Mouse (Mus musculus) retina, embryonic 14.5 days (tissue): ENCODE measurements around the gene Npy.
A peak's percentile ranks its signal among the peaks of the same experiment; 100 is the strongest.

ENCODE experiments used
- DNase-seq: peaks from one replicate; pipeline ENCODE4 v3.0.0-alpha.2; 2015; ENCODE audit warnings: low spot score

The Npy gene

DNA sequence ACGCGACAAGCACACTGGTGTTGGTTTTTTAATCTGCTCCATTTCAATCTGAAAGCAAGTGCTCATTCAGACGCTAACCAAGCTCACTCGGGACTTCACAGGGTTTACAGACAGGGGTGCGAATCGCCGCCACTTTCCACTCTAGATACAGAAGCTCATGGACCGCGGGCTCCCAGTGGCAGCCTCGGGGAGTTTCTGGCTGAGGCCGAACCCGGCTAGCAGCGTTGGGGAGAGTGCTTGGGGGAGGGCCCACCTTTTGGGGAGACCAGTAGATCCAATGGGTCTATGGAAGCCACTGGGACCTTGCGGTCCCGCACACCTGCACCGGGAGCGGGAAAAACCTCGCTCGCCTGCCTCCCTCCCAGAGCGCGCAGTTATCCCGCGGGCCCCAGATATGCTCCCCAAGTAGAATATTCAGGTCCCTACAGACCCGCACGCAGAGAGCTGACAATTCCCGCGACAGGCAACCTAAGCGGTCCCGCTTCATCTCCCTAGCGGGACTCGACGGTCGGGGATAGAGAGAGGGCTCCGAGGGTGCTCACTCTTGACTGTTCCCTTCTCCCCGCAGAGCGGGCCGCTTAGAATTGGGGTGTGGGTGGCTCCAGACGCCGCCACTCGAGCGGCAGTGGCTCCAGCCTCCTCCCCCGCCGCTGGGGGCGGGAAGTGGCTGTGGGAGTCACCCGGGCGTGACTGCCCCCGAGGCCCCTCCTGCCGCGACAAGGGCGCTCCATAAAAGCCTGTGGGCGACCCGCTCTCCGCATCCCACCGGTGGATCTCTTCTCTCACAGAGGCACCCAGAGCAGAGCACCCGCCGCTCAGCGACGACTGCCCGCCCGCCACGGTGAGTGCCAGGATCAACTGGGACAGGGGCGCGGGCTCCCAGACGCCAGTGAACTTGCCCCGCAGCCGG lies at the start of gene Npy:
Npy (plus strand) TSS at position 750 of the 910 bp plus-strand sequence.
- DNase-seq, result peak; percentile 44

DNA sequence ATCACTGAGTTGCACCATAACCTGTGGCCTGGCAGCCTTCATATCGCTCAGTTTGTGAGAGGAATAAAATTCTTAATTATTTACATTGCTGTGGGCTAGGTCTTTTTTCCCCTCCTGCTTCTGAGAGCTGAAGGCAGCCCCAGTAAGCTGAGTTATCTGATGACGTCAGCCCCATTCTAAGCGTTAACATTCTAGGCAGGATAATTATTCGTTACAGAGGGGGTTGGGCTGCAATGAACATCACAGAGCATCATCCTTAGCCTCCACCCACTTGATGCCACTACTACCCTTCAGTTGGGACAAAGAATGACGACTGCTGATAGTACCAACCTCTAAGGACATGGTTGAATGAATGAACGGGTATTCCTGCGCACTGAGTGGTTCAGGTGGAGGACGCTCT lies 47.5 kb upstream of the Npy start:
- no peak for DNase-seq

GRCm38 (mm10) chr6:49778109-49778508 lies 44.4 kb upstream of the Npy start:
- no peak for DNase-seq

GRCm38 (mm10) chr6:49778729-49779128 lies 43.8 kb upstream of the Npy start:
- DNase-seq, result no peak

GRCm38 (mm10) chr6:49779606-49780005 lies 42.9 kb upstream of the Npy start:
- DNase-seq, result no peak

DNA sequence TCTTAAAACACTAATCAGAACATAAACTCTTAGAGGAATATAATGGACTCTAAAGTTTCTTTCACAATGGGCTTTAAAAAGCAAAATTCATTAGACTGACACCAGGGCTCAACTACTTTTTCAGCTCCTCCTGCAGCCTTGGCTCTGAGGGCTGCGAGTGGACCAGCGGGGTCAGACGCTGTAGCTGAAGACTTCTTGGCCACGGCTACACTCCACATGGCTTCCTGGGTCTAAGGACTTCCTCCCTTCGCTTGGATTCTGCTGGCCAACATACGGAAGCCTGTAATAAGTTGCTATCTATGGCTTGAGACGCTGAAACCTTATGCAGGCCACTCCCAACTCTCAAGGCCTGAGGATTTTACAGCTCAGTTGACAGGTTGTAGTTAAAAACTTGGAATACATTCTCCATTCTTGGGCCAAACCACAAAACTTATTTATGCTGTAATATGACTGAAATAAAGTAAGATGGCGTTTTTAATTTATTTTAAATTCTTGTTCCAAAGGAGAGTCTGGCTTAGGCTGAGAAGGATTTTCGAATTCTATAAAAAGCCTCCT lies 41.6 kb upstream of the Npy start:
- no peak for DNase-seq

DNA sequence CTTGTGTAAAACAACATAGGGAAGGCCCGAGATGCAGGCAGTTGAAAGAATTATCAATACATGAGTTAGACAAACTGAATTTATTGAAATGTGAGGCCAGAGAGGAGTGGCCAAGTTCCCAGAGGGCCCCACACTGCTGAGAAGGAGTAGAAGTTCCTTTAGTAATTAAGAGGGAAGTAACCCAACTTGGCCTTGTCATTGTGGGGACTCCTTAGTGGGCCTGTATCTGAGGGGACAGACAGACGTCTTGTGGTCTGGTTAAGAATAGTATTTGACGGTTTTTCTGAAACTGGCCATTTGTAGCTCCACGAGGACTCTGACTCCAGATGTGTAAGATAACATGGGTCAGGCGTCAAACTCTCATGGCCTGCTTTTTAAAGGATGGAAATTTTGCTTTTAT lies 40.7 kb upstream of the Npy start:
- no peak for DNase-seq

GRCm38 (mm10) chr6:49782679-49783078 lies 39.8 kb upstream of the Npy start:
- no peak for DNase-seq

DNA sequence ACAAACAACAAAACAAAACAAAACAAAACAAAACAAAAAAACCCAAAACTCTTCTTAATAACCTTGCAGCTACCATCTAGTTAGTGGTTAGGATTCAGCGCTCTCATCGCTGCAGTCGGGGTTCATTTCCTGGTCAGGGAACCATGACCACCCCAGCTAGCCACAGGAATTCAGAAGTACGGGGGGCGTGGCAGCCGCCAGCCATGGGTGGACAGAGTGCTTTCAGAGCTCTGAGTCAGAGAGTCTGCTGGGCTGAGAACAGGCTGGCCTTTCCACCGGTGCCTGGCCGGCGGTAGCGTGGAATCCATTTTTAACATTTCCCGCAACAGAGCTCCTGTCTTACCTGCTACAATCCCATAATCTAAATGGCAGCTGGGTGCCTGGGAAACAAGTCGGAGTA lies 30.0 kb upstream of the Npy start:
- DNase-seq, result no peak

DNA sequence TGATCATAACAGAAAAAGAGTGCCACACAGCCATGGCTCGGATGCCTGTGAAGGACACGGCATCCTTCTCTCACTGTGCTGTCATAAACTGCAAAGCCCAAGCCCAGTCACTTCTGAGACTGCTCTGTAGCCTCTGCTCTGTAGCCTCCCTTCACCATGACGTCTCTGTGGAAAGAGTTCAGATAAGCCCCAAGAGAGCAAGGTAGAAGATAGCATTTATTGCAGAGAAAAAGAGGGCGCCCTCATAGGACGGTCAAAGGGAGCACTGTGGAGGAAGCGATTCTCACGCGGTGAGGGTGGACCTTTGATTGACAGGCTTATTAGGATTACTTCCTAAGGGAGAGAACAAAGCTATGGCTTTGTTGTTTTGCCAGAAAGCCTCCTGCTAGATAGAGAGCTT lies 18.4 kb upstream of the Npy start:
- DNase-seq, result no peak

DNA sequence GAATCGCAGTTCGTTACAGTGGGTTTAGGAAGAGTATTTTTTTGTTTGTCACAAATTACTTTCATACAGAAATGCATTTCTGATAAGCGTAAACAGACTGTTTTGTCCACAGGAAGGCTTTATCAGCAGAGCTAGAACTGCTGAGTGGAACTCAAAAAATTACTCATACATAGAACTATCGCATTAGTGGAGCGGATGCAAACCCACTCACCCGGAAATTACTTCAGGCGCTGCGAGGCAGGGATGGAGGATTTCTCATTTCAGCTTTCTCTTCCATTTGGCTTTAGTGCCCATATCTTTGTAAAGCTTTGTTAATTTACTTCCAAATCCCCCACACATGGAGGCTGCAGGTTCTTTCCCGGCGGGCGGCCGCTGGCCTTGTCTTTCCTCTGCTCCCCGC lies 14.4 kb upstream of the Npy start:
- peak; percentile 37 for DNase-seq

DNA sequence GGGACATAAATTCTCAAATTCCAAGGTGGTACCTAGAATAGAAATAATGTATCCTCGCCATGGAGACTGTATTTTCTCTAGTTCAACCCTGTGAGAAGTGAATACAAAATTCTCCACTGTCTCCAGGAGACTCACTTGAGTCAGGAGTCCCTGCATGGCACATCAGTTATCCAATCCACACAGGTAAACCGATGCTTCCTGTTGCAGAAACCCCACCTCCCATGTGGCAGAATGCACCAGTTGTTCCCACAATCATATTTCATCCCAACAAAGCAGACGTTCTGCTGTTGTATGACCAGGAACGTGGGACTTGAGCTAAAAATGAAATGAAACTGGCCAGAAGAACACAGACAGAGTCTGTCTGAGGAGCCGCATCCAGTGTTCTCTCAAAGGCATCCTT lies 5.3 kb upstream of the Npy start:
- no peak for DNase-seq

DNA sequence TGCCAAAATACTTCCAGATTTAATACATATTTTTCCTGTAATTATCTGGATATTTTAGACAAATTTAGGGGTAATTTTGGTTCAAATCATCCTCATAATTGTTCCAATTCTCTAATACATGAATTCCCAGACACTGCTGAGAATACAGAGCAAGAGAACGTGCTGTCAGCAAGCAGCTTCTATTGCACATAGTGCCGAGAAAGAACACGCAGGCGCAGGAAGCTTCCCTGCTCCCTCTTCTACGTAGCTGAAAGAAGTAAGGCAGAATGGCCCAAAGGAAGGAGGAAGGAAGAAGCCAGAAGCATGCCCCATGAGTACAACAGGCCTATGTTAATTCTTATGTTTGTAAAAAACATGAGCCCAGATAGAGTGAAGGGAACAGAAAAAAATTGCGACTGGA lies 4.9 kb upstream of the Npy start:
- no peak for DNase-seq

GRCm38 (mm10) chr6:49822871-49823230 lies 341 bp downstream of the Npy start:
- peak; percentile 15 for DNase-seq

DNA sequence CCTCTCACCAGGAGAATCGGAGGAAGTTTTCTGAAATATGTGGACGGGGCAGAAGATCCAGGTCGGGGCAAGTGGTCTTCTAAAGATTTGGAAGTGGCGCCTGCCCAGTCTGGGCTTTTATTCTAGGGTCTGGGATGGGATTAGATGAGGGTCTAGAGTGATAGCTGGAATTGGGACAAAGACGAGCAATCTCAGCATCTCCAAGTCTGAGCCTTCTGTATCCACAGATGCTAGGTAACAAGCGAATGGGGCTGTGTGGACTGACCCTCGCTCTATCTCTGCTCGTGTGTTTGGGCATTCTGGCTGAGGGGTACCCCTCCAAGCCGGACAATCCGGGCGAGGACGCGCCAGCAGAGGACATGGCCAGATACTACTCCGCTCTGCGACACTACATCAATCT lies 861 bp downstream of the Npy start:
- no peak for DNase-seq

- DNase-seq, result no peak
These were observed 1.3 kb downstream of the Npy start for GRCm38 (mm10) chr6:49823821-49824220.

- no peak for DNase-seq
These were observed 9.1 kb downstream of the Npy start for GRCm38 (mm10) chr6:49831579-49831978.

- no peak for DNase-seq
These were observed 34.3 kb downstream of the Npy start for GRCm38 (mm10) chr6:49856830-49857229.

- no peak for DNase-seq
These were observed 45.1 kb downstream of the Npy start for GRCm38 (mm10) chr6:49867571-49867970.

- no peak for DNase-seq
These were observed 48.6 kb downstream of the Npy start for GRCm38 (mm10) chr6:49871071-49871470.

GRCm38 (mm10) chr6:49873556-49873955 lies 51.0 kb downstream of the Npy start:
- DNase-seq, result no peak

GRCm38 (mm10) chr6:49875160-49875559 lies 52.6 kb downstream of the Npy start:
- no peak for DNase-seq

DNA sequence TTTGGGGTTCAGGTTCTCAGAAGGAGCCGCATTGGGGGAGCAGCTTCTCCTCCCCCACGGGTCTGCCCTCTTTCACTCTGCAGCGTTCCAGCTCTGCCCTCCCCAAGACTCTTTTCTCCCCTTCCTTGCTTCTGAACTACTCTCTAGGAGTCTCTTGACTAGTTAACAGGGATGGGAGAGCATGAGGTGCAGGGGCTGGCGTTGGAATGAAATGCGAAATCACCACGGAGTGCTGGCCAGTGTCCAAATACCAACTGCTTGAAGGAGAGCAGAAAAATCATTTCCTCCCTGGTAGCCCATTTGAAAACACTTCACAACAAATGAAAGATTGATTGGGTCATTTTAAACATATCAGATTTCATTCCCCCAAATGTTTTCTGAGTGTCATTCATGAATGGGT lies 53.3 kb downstream of the Npy start:
- no peak for DNase-seq
